Mouse (Mus musculus): ENCODE results near the gene Gm10197. TPM values are rescaled to one million over a fixed set of nuclear protein-coding genes. Genes with fewer than 3 reads are reported as not detected.

Gene Gm10197
- total and polyA plus RNA-seq, 2 experiments from 2014 or later = not detected

DNA sequence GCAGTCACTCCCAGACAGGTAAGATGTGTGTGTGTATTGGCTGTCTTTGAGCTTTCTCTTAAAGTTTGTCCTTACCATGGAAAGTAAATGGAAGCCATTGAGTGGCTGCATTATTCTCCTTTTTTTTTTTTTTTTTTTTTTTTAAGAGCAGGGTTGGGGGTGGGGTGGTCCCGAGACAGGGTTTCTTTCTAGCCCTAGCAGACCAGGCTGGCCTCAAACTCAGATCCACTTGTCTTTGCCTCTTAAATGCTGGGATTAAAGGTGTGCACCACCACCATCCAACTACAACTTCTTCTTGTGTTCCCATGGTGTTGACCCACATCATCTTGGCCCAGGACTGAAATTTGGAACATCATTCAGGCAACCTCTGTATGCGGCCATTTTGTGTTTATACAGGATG lies 2.0 kb upstream of the Gm10197 start:
- DNase-seq (ENCODE audit: low spot score) (no peak), ATAC-seq (no peak)
- no peak overlapping the region for H3K4me3 ChIP-seq (ENCODE audit: low read length)
- H3K27ac ChIP-seq = no peak overlapping the region
- no peak for TF ChIP-seq CTCF (IDR thresholded peaks at IDR 0.05; ENCODE audit: low read depth)
- no peaks in the 10 kb centered on the region for H3K4me1 ChIP-seq (ENCODE audit: insufficient read depth, low read length)
- H3K4me2 ChIP-seq (ENCODE audit: low read depth, low read length) = no peak overlapping the region
- no peaks in the 10 kb centered on the region for H3K27me3 ChIP-seq (ENCODE audit: insufficient read depth, low read length)
- no peak overlapping the region for H3K9ac ChIP-seq (replicated peaks; ENCODE audit: low read length)
- WGBS = 71% methylated on average over 2 of the region's 2 CpGs
- H3K9me3 ChIP-seq (ENCODE audit: low read length) = no peaks in the 10 kb centered on the region
- H3K36me3 ChIP-seq (ENCODE audit: insufficient read depth, low read length) = peaks cover 11% of the 10 kb centered on the region; the same call in 1 of the 2 replicates

DNA sequence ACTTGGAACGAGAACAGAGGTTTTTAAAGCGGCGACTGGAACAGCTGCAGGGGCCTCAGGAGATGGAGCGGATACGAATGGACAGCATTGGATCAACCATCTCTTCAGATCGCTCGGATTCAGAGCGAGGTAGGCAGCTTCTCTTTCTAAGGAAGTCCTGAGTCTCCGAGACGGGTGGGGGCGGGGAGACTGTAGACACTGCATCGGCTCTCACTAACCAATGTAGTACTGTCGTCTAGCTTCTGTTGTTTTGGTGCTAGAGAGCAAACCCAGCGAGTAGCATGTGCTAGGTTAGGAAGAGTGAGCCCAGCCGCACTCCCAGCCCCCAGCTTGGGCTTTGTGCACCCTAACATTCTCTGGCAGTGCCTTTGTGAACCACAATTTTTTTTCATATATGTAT lies 1.3 kb downstream of the Gm10197 start:
- WGBS = 81% methylated on average over 15 of the region's 15 CpGs
- no peaks in the 10 kb centered on the region for H3K9me3 ChIP-seq (ENCODE audit: low read length)
- H3K4me3 ChIP-seq (ENCODE audit: low read length) = no peak overlapping the region
- TF ChIP-seq CTCF (IDR thresholded peaks at IDR 0.05; ENCODE audit: low read depth) = no peak
- no peak overlapping the region for H3K4me2 ChIP-seq (ENCODE audit: low read depth, low read length)
- no peaks in the 10 kb centered on the region for H3K27me3 ChIP-seq (ENCODE audit: insufficient read depth, low read length)
- no peak for ATAC-seq
- no peak for DNase-seq (ENCODE audit: low spot score)
- 0 out of 2 replicates have a peak, but pooled peaks cover 3% of the 10 kb centered on the region for H3K4me1 ChIP-seq (ENCODE audit: insufficient read depth, low read length)
- H3K9ac ChIP-seq (replicated peaks; ENCODE audit: low read length) = no peak overlapping the region
- no peak overlapping the region for H3K27ac ChIP-seq
- H3K36me3 ChIP-seq (ENCODE audit: insufficient read depth, low read length) = peaks cover 6% of the 10 kb centered on the region; the same call in 1 of the 2 replicates

DNA sequence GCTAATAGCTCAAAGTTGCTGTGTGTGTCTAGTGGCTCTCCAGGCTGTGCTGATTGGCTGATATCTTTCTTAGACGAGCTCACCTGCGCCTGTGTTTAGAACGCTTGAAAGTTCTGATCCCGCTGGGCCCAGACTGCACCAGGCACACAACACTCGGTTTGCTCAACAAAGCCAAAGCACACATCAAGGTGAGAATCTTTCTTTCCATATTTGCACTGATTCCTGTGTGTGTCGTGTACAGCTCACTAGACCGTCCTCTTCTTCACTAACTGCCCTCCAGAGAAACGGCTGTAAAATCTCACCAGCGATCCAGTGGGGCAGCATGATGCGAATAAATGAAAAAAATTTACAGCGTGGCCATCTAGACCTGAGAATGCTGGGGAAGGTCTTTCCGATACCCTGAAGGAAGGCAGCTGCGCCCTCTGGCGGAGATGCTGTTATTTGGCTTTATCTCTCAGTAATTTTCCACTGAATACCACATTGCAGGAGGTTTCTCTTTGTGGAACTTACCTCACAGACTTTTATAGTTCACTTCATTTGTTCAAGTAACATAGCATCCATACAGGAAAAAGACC lies 2.0 kb downstream of the Gm10197 start:
- 27% methylated on average over 14 of the region's 14 CpGs for WGBS
- Histone ChIP-seq H3K27me3 (ENCODE audit: insufficient read depth, low read length) (no peaks in the 10 kb centered on the region), H3K4me2 (ENCODE audit: low read depth, low read length) (no peak overlapping the region), H3K9ac (replicated peaks; ENCODE audit: low read length) (no peak overlapping the region), H3K4me1 (ENCODE audit: insufficient read depth, low read length) (0 out of 2 replicates have a peak, but pooled peaks cover 3% of the 10 kb centered on the region), H3K4me3 (ENCODE audit: low read length) (no peak overlapping the region), H3K36me3 (ENCODE audit: insufficient read depth, low read length) (peaks cover 6% of the 10 kb centered on the region; the same call in 1 of the 2 replicates), H3K9me3 (ENCODE audit: low read length) (no peaks in the 10 kb centered on the region), H3K27ac (no peak overlapping the region)
- peak; percentile 90 for TF ChIP-seq CTCF (IDR thresholded peaks at IDR 0.05; ENCODE audit: low read depth)
- ATAC-seq = peak; percentile 61
- DNase-seq (ENCODE audit: low spot score) = peak; percentile 93

DNA sequence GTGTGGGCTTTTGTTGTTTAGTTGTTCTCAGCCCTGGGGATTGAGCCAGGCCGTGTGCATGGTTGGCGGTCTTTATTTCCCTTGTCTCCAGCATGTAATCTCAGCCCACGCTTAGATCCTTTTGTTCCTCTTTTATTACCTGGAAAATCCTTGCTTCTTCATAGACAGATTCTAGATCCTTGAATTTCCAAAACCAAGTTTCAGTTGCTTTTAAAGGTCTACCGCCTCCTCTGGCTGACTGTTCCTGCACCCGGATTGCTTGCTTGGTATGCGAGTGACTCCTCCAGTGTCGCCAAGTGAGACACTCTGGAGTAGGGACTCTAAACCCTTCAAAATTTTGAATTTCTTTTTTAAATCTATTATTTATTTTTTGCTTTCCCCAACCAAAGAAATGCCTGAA lies 4.7 kb downstream of the Gm10197 start:
- Histone ChIP-seq H3K4me3 (ENCODE audit: low read length) (no peak overlapping the region), H3K27ac (no peak overlapping the region), H3K27me3 (ENCODE audit: insufficient read depth, low read length) (no peaks in the 10 kb centered on the region), H3K4me1 (ENCODE audit: insufficient read depth, low read length) (0 out of 2 replicates have a peak, but pooled peaks cover 3% of the 10 kb centered on the region), H3K9me3 (ENCODE audit: low read length) (no peaks in the 10 kb centered on the region), H3K9ac (replicated peaks; ENCODE audit: low read length) (no peak overlapping the region), H3K36me3 (ENCODE audit: insufficient read depth, low read length) (peaks cover 5% of the 10 kb centered on the region; the same call in 1 of the 2 replicates), H3K4me2 (ENCODE audit: low read depth, low read length) (no peak overlapping the region)
- 65% methylated on average over 7 of the region's 7 CpGs for WGBS
- ATAC-seq = no peak
- TF ChIP-seq CTCF (IDR thresholded peaks at IDR 0.05; ENCODE audit: low read depth) = no peak
- DNase-seq (ENCODE audit: low spot score) = no peak

DNA sequence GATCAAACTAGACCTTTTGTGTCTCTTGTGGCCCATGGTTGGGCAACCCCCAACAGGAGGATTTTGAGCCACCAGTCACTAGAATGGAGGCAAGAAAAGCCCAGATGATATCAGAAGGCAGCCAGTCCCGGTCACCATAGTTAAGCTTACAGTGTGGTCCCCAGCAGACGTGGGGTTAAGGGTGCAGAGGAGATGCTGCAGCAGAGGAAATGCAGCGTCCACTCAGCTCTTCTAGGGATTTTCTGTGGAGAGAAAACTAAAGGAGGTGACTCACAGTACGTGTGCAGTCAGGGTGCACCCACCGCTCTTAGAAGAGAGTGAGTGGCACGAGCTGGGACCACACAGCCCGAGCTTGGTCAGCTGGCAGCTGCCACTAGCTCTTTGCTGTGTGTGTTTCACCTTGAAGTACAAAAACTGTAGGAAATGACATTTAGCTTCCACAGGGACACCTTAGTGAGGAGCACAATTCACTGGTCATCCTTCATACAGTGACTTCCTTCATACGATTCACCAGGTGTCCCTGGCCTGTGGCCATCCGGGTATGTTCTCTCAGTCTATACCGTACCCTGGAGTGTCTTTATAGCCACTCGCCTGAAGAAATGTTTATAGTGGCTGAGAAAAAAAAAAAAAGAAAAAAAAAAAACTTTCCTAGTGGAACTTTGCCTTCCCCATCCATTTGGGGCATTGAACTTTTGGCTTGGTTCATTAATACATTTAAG lies 5.3 kb downstream of the Gm10197 start:
- Histone ChIP-seq H3K27me3 (ENCODE audit: insufficient read depth, low read length) (no peaks in the 10 kb centered on the region), H3K9ac (replicated peaks; ENCODE audit: low read length) (0 out of 2 replicates have a peak overlapping the region, but pooled peaks have one; percentile 14), H3K4me2 (ENCODE audit: low read depth, low read length) (no peak overlapping the region), H3K36me3 (ENCODE audit: insufficient read depth, low read length) (no peaks in the 10 kb centered on the region), H3K9me3 (ENCODE audit: low read length) (no peaks in the 10 kb centered on the region), H3K27ac (peak overlapping the region; percentile 28; the same call in 1 of the 2 replicates), H3K4me1 (ENCODE audit: insufficient read depth, low read length) (0 out of 2 replicates have a peak, but pooled peaks cover 3% of the 10 kb centered on the region), H3K4me3 (ENCODE audit: low read length) (no peak overlapping the region)
- ATAC-seq = no peak
- DNase-seq (ENCODE audit: low spot score) = no peak
- WGBS = 54% methylated on average over 11 of the region's 11 CpGs
- no peak for TF ChIP-seq CTCF (IDR thresholded peaks at IDR 0.05; ENCODE audit: low read depth)

DNA sequence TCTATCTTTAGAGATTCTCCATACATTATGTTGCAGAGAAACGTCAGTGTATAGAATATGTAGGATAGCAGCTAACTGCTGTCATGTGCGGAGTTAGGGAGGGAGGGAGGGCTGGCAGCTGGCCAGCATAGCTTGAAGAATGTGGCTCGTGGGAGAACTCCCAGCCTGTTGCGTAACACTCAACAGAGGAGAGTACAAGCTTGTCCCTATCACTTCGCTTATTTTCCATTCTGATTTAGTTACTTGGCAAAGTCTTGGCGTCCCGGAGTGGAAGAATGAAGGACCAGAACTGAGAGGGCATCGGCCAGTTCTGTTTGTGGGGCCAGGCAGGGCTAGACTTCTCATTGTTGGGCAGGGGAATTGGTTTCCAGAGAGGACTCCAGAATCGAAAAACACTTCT lies 6.6 kb downstream of the Gm10197 start:
- TF ChIP-seq CTCF (IDR thresholded peaks at IDR 0.05; ENCODE audit: low read depth) = no peak
- H3K9ac ChIP-seq (replicated peaks; ENCODE audit: low read length) = no peak overlapping the region
- H3K36me3 ChIP-seq (ENCODE audit: insufficient read depth, low read length) = no peaks in the 10 kb centered on the region
- 11% methylated on average over 9 of the region's 9 CpGs for WGBS
- peak; percentile 75 for DNase-seq (ENCODE audit: low spot score)
- ATAC-seq = 0 out of 2 replicates have a peak, but pooled peaks have one; percentile 47
- H3K9me3 ChIP-seq (ENCODE audit: low read length) = no peaks in the 10 kb centered on the region
- no peak overlapping the region for H3K4me3 ChIP-seq (ENCODE audit: low read length)
- peak overlapping the region; percentile 28; the same call in 1 of the 2 replicates for H3K27ac ChIP-seq
- no peaks in the 10 kb centered on the region for H3K27me3 ChIP-seq (ENCODE audit: insufficient read depth, low read length)
- peak overlapping the region; percentile 27 for H3K4me2 ChIP-seq (ENCODE audit: low read depth, low read length)
- 0 out of 2 replicates have a peak, but pooled peaks cover 9% of the 10 kb centered on the region for H3K4me1 ChIP-seq (ENCODE audit: insufficient read depth, low read length)

Measured in hindbrain, postnatal 0 days (tissue).